Mouse (Mus musculus): ENCODE measurements around the gene Tmem185b.

The Tmem185b gene

DNA sequence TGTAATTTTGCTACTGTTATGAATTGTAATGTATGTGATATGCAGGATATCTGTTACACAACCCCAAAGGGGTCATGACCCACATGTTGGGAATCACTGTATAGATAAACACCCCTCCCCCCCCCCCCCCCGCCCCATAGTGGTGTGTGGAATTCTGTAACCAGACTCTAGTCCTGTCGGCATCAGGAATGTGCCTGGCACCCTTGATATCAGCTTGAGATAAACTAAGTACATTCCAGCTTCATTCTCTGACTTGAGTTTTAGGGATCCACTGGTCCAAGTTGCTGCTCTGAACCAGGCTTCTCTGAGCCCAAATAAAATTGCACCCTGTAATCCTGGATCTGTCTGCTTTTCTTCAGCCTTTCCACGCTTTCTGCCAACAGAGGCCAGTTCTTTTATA lies 15.6 kb downstream of the Tmem185b start:
- DNase-seq: no peak

DNA sequence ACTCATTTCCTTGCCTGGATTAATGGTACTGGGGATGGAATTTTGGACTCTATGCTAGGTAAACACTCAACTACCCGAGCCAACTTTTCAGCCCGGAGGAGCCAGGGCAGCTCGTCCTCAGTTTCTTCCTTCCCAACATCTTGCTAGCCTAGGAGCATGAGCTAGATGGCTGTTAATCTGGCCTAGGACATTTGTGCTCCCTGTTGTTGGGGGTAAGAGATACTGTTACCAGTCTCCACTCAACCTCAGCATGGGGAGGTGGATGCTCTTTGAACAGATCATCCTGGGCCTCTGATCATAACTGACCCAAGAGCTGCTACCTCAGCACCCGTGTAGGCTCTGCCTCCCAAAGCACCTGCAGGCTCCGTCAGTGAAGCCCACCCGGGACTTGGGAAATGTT lies 17.4 kb downstream of the Tmem185b start:
- no peak for DNase-seq

DNA sequence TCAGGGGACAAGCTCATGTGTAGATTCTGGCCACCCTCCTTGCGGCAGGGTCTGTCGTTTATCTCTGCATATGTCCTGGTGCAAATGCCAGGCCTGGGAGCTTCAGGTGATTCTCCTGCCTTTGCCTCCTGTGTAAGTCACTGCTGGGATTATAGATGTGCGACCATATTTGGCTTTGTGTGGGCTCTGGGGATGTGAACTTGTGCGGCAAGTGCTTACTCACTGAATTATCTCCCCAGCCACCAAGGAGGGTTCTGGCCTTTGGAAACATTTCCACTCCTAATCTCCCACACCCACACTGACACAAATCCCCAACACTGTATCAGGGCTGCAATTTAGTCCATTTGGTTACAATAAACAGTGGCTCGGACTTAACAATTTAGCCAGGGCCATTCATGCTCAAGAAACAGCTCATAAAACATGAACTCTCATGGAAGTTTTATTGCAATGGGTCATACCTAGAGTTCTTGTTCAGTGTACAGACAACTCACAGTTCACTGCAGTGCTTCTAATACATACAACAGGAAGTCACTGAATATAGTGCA lies 18.7 kb downstream of the Tmem185b start:
- DNase-seq: no peak

DNA sequence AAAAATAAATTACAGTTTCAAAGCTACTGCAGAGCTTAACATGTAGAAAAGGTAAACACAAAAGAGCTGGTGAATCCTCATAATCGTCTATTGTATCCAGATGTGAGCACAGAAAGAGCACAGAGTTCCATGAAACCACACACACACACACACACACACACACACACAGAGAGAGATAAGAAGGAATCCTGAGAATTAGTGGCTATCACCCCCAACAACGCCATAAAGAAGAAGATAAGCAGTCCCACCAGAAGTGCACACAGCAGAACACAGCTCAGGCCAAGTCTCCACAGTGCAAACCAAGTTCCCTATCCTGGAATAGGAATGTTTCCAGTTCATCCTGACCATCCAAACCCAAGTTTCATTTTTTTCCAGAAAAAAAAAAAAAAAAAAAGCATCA lies 19.2 kb downstream of the Tmem185b start:
- DNase-seq: no peak

DNA sequence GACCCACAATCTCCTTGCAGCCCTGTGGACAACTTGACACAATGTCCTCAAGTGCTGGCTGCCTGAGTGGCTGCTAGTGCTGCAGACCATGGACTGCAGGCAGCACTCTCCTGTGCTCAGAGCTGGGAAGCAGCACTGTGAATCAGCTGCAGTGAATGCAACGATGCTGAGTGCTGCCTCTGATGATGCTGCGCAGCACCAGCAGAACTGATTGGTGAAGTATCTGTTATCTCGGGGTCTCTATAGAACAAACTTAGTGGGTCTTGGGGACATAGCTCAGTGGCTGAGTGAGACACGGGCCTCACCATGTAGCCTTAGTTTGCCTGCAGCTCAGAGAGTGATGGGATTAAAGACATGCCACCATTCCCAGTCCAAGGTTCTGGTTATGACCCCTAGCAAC lies 19.7 kb downstream of the Tmem185b start:
- no peak for DNase-seq

DNA sequence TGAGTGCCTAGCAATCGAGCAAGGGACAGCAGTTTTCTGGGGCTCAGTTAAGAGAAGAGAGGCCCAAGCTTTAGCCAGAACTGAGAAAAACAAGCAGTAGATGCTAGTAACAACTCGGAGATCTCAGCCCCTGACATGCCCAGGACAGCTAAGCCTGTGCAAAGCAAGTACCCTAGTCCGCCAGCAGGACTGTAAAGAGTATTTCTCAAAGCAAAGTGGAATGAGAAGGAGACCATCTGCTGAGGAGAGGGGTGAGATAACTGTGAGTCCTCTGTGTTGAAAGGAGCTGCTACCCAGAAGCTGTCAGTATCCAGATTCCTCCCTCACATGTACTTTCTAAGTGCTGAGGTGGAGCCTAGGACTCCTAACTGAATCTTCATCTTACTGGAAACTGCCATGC lies 20.5 kb downstream of the Tmem185b start:
- DNase-seq: no peak

DNA sequence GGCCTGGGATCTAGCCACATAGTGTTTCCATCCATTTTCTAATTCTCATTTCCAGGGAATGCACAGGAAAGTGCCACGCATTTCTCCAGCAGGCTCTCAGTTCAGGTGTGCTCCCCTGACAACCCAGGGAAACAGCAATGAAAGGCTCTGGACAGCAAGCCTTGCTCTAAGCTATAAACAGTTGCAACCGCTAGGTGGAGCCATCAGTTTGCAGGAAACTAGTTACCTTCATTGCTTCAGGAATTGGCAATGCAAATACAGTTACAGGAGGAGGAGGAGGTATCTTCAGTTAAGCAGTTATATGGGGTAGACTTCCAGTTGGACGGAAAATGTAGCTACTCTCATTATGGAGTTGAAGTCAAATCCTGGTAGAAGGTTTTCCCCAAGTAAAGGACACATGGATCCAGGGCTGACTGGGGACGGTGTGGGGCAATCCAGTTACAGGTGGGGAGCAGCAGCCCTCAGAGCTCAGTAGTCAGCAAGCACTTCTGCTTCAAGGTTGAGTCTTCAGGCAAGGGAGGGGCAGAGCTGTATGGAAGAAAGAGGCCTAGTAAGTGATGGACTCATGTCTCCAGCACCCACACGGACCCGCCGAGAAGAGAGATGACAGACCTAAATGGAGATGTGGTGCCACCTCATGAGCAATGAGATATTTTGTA lies 22.8 kb downstream of the Tmem185b start:
- DNase-seq: peak; percentile 86 to 94

DNA sequence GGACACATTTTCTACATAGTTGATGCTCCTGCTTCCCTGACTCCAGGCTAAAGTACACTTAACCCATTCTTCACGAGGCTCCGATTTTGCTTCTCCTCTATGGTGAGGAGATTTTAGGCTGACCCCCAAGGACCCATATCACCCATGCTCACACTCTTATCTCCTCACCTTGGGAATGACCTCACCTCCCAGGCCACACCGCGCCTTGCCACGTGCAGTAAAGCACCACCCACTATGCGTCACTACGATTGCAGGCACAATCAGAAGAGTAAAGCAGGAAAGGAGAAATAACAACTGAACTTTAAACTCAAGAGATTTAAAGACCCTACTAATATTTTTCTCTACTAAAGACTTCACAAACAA lies 23.3 kb downstream of the Tmem185b start:
- DNase-seq: no peak

DNA sequence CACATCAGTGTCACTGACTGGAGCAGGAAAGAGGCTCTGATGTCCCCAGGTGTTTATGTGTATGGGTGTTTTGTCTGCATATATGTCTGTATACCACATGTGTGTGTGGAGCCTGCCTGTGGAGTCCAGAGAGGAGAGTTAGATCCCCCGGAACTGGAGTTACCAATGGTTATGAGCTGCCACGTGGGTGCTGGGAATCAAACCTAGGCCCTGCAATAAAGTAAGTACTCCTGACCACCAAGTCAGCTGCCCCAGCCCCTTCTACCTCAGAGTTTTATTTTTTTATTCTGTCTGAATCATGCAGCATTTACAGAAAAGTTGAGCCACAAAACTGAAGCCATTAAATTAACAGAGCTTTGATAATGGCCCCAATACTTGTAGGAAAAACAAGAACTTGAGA lies 24.1 kb downstream of the Tmem185b start:
- DNase-seq: no peak

DNA sequence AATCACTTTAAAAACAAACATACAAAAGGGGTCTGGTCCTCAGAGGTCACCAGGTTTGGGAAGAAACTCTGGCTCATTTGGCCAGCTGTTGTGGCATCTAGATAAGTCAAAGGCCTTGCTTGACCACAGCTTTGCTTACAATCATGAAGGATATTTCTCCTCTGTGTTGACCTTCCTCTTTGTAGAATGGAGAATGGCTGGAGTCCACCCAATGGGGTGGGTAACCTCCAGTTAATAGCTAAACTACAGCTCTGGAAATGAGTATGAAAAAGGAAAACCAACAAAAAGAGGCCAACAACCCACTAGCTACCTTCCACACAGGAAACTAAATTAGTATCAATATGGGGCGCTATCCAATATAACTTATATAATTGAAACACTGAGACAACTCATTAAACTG lies 25.7 kb downstream of the Tmem185b start:
- peak; percentile 45 to 59 for DNase-seq

DNA sequence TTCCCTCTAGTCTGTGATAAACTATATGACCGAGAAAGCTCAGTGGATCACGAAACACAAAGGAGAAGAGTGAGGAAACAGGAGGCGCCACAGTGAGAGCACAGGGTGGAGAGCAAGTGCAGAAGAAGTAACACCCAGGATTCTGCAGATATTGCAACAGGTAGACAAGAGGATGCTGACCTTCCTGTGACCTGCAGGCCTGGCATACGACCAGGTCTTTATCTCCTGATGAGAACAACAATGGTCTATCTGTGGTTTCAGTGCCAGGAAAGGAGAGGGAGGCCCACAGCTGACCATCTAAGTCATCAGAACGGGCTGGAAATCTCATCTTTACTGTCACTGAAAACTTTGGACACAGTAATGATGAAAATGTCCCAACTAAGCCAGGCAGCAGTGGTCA lies 29.7 kb downstream of the Tmem185b start:
- no peak for DNase-seq

DNA sequence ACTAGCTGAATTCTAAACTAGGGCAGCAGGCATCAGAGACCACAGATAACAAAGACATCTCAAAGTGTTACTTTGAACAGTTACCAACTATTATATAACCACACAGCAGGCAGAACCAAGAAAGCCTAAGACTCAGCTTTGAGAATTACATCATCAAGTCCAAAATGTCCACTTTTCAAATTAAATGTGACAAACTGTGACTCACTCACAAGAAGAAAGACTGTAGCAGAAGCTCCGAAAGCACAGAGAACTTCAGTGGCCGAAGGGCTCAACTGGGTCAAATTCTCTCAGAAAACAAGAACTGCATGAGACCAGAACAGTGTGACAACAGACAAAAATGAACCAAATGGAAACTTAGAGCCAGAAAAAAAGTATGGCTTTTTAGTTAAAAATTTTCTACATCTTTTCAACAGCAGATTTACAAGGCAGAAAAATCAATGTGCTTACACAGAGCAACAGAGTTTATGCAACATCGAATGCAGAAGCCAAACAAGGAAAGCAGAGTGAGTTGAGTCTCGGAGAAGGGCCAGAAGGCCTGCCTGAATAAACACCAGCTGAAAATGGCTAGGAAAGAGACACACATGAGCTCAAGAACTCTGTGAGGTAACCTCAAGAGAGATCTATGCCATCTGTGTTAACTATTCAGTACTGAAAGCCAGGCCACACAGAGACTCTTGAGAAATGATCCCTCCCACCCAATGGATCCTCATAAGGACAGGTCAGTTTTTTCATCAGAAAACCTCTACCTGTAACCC lies 31.9 kb downstream of the Tmem185b start:
- DNase-seq: peak in 1 of 2 experiments; percentile 26

DNA sequence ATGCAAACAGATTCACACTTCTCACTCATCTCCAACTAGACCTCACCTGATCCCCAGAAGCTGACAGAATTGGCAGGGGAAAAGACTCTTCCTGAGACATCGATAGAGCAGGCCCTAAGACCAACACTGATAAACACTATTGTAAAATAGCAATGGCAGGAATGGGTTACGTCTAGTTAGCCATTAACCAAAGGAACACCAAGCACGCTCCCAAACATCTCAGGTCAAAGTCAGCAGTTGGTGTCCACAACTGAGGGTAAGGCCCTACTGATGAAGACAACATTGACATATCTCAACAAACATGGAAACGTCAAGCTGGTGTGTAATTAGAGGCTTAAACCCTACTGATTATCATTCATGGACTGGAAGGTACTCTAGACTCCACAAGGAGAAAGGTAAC lies 39.6 kb downstream of the Tmem185b start:
- DNase-seq: peak; percentile 36 to 65

DNA sequence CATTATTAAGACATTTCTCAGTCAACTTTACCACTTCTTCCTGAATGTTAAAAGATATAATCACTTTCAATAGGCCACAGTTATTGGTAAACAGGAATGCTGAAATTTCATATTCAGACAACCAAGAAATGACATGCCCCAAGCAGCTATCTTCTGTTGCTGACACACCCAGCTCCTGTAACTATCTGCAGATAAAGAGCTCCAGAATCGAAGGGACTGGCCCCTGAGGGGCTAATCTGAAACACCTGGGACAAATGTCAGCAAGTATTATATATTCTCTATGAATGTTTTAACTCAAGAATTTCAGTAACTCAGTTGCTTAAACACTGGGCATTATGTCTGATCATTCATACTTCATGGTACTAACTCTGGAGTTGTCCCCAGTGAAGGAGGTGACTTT lies 44.2 kb downstream of the Tmem185b start:
- DNase-seq: no peak

All from kidney, postnatal 36 days (tissue).